Mouse (Mus musculus): ENCODE results near the gene Lrr1. TPM values are rescaled to one million over a fixed set of nuclear protein-coding genes. Genes with fewer than 3 reads are reported as not detected.
A peak's percentile ranks its signal among the peaks of the same experiment; 100 is the strongest.

Lrr1 gene
- polyA plus RNA-seq, 1 experiment from 2014 or later: 21.1 TPM

DNA sequence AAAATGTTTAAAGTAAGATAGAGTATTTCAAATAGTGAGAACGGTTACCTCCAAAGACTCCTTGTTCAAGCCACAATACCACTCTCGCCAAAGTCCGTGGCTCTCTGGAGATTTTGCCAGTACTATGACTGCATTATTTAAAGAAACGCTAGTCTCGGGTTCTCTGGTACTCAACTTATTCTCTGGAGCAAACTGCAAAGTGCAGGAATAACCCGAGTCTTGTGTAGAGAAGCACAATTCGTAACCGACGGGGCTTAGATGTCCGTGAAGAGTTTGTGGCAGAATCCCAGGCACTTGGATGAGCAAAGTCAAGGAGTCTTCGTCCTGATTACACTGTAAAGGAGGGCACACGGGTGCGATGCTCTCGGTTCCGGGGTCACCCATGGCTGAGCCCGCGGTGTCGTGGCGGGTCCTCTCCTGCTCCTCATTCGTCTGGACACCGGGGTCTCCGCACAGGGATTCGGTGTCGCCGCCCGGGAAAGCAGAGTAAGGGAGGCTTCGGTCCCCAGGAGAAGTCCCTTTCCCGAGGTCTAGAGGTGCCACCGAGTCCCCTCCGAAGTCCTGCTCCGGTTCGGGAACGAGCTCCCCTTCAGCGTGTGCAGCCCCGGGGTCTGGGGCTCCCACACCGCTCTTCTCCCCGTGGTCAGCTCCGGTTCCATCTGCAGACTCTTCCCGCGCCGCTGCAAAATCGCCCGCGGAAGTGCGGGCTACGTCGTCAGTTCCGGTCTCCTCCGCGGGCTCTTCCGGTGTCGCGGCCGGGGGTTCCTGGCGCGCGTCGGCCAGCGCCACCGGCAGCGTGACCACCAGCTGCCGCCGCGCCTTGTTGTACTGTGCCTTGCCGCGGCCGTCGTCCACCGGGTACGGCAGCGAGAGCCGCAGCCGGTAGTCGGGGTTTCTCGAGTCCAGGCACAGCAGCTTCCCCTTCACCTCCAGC lies 28.1 kb downstream of the Lrr1 start, which contains the start of gene Gm49383:
Gene Gm49383, minus strand, starts transcription at position 661 of the 934 bp plus-strand sequence.
- peak; percentile 76 for ATAC-seq (ENCODE audit: low FRiP score, low TSS enrichment)
- Histone ChIP-seq H3K27me3 (ENCODE audit: insufficient read depth, low read length) (no peaks in the 10 kb centered on the region), H3K36me3 (ENCODE audit: insufficient read depth, low read length) (peaks cover 12% of the 10 kb centered on the region; the same call in 1 of the 2 replicates), H3K9ac (replicated peaks; ENCODE audit: low read length) (peak within 1 kb of the TSS; percentile 90), H3K9me3 (ENCODE audit: low read length) (no peaks in the 10 kb centered on the region), H3K4me3 (ENCODE audit: low read length) (peak within 1 kb of the TSS; percentile 95), H3K4me1 (ENCODE audit: insufficient read depth, low read length) (peaks cover 21% of the 10 kb centered on the region), H3K27ac (ENCODE audit: low read length) (peak within 1 kb of the TSS; percentile 90), H3K4me2 (replicated peaks; ENCODE audit: low read depth, low read length) (peak within 1 kb of the TSS; percentile 97)
- under 1% methylated on average over 75 of the region's 75 CpGs for WGBS

DNA sequence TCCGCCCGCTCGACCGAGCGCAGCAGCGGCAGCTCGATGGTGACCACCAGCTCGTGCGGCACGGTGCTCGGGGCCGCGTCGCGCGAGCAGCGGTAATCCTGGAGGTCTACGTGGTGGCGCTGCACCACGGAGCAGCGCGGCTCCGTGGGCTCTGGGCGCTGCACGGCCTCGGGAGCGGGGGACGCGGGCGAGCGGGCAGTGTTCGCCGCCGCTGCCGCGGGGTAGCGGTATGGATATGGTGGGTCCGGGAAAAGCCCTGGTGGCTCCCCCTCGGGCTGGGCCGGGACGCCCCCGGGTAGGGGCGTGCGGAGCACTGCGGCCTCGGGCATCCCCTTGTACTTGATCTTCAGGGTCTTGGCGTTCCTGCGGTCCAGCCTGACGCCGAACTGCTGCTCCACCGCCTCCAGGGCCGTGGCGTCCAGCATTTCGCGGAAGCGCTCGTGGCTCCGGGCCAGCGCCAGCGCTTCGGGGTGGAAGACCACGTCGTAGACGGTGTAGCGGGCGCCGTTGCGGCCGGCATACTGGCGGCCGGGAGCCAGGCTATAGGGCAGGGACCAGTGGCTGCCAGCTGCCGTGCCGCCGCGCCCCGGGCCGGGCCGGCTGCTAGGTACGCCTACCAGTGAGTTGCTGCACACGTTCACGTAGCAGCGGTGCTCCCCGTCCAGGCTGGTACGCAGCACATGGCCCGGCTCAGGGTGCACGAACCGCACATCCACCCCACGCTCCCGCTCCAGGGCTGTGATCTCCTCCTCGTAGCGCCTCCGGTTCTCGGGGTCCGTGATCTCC lies 29.0 kb downstream of the Lrr1 start:
- Histone ChIP-seq H3K4me2 (replicated peaks; ENCODE audit: low read depth, low read length) (peak overlapping the region; percentile 97), H3K4me1 (ENCODE audit: insufficient read depth, low read length) (peaks cover 21% of the 10 kb centered on the region), H3K4me3 (ENCODE audit: low read length) (peak overlapping the region; percentile 95), H3K36me3 (ENCODE audit: insufficient read depth, low read length) (peaks cover 16% of the 10 kb centered on the region), H3K9me3 (ENCODE audit: low read length) (no peaks in the 10 kb centered on the region), H3K9ac (replicated peaks; ENCODE audit: low read length) (peak overlapping the region; percentile 90), H3K27me3 (ENCODE audit: insufficient read depth, low read length) (no peaks in the 10 kb centered on the region), H3K27ac (ENCODE audit: low read length) (peak overlapping the region; percentile 90)
- peak; percentile 77 for ATAC-seq (ENCODE audit: low FRiP score, low TSS enrichment)
- WGBS: under 1% methylated on average over 91 of the region's 94 CpGs

DNA sequence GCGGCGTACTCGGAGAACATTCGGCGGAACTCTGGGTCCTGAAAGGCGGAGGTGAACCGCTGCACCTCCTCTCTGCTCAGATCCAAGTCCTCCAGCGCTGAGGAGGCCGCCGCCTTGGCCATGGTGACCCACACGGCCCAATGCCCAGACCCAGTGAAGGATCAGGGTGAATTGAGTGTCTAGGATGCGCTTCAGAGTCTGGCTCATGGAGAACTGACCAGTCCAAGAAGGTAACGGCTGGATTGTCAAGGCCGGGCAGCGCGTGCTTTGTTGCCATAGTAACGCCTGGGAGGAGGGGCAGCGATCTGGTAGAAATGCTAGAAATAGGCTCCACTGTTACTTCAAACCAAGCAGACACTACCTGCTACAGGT lies 29.5 kb downstream of the Lrr1 start, which contains the start of gene Dnaaf2:
Gene Dnaaf2, minus strand, starts transcription at position 266 of the 372 bp plus-strand sequence.
- H3K27ac ChIP-seq (ENCODE audit: low read length): peak within 1 kb of the TSS; percentile 90
- peaks cover 21% of the 10 kb centered on the region for H3K4me1 ChIP-seq (ENCODE audit: insufficient read depth, low read length)
- H3K36me3 ChIP-seq (ENCODE audit: insufficient read depth, low read length): peaks cover 16% of the 10 kb centered on the region
- H3K9me3 ChIP-seq (ENCODE audit: low read length): no peaks in the 10 kb centered on the region
- H3K9ac ChIP-seq (replicated peaks; ENCODE audit: low read length): peak within 1 kb of the TSS; percentile 90
- peak within 1 kb of the TSS; percentile 97 for H3K4me2 ChIP-seq (replicated peaks; ENCODE audit: low read depth, low read length)
- no peaks in the 10 kb centered on the region for H3K27me3 ChIP-seq (ENCODE audit: insufficient read depth, low read length)
- under 1% methylated on average over 18 of the region's 18 CpGs for WGBS
- H3K4me3 ChIP-seq (ENCODE audit: low read length): peak within 1 kb of the TSS; percentile 95
- ATAC-seq (ENCODE audit: low FRiP score, low TSS enrichment): peak; percentile 75

DNA sequence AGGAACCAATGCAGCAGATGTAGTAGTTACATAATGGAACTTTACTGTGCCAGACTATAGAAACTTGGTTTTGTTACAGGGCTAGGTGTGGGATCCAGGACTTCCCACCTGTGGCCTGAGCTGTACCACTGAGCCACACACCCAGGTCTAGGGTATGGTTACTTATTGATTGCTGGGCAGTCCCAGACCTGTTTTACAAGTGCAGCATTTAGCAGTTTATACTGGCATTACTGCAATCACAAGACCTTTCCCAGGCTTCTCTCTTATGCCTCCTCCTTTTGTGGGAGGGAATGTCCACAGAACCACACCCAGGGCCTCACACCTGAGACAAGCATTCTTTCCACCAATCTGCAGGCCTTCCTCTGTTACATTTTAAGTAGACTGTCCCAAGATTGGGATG lies 30.4 kb downstream of the Lrr1 start:
- H3K4me2 ChIP-seq (replicated peaks; ENCODE audit: low read depth, low read length): no peak overlapping the region; the same call in 1 of the 2 replicates
- H3K36me3 ChIP-seq (ENCODE audit: insufficient read depth, low read length): peaks cover 19% of the 10 kb centered on the region
- no peaks in the 10 kb centered on the region for H3K9me3 ChIP-seq (ENCODE audit: low read length)
- H3K4me3 ChIP-seq (ENCODE audit: low read length): no peak overlapping the region
- H3K4me1 ChIP-seq (ENCODE audit: insufficient read depth, low read length): peaks cover 21% of the 10 kb centered on the region
- H3K9ac ChIP-seq (replicated peaks; ENCODE audit: low read length): no peak overlapping the region
- ATAC-seq (ENCODE audit: low FRiP score, low TSS enrichment): no peak
- H3K27ac ChIP-seq (ENCODE audit: low read length): no peak overlapping the region
- H3K27me3 ChIP-seq (ENCODE audit: insufficient read depth, low read length): no peaks in the 10 kb centered on the region

DNA sequence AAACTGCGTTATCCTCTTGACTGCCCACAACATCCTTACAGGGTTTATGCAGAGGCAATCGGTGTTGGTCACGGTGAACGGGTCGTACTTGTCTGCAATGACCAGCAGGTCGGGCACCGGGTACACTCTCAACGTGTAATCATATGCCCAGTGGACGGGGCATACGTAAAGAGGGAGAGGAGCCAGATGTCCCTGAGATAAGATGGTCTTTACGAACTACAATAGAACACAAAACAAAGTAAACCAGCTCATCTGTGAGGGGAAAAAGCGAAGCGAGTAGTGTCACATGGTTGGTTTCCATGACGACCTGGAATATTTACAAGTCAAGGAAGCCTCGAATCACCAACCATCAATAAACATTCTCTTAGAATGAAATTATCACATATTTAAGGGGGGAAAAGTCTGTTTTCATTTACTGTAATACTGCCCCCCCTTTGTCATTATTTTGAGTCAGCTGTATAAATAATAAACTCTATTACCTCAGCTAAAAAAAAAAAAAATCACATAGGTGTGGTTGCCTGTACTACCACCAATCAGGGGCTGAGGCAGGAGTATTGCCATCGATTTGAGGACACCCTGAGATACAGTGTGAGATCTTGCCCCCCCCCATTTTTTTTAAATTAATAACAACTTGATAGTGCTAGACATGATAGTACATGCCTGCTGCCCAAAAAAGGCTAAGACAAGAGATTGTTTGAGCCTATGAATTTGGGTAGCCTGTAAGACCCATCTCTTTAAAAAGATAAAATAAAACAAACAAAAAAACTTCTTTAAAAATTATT lies 35.6 kb downstream of the Lrr1 start, which contains the start of gene Gm49384:
Gene Gm49384, minus strand, starts transcription at position 216 of the 782 bp plus-strand sequence.
- Histone ChIP-seq H3K9me3 (ENCODE audit: low read length) (no peaks in the 10 kb centered on the region), H3K36me3 (ENCODE audit: insufficient read depth, low read length) (peaks cover 25% of the 10 kb centered on the region), H3K27me3 (ENCODE audit: insufficient read depth, low read length) (no peaks in the 10 kb centered on the region), H3K4me1 (ENCODE audit: insufficient read depth, low read length) (peaks cover under 1% of the 10 kb centered on the region; the same call in 1 of the 2 replicates), H3K27ac (ENCODE audit: low read length) (no peak within 1 kb of the TSS), H3K9ac (replicated peaks; ENCODE audit: low read length) (no peak within 1 kb of the TSS), H3K4me2 (replicated peaks; ENCODE audit: low read depth, low read length) (no peak within 1 kb of the TSS), H3K4me3 (ENCODE audit: low read length) (no peak within 1 kb of the TSS)
- 85% methylated on average over 16 of the region's 16 CpGs for WGBS
- no peak for ATAC-seq (ENCODE audit: low FRiP score, low TSS enrichment)

DNA sequence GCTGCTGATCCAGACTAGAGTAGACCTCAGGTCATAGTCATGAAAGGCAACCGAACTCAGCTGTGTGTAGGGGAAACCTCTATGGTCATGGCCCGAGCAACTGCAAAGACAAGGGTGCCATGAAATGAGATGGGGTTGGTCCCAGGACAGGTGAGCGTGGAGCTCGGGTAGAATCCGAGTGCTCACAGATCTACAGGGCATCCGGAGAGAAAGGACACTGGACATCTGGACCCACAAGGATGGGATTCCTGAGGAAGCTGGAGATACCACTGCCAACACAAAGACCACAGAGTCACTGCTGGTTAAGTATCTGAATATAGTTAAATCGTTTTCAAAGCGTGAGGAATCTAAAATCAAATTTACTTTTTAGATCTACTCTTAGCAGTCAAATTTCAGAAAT lies 38.8 kb downstream of the Lrr1 start:
- Histone ChIP-seq H3K36me3 (ENCODE audit: insufficient read depth, low read length) (peaks cover 30% of the 10 kb centered on the region), H3K4me1 (ENCODE audit: insufficient read depth, low read length) (no peaks in the 10 kb centered on the region), H3K9ac (replicated peaks; ENCODE audit: low read length) (no peak overlapping the region), H3K27ac (ENCODE audit: low read length) (no peak overlapping the region), H3K4me2 (replicated peaks; ENCODE audit: low read depth, low read length) (no peak overlapping the region), H3K4me3 (ENCODE audit: low read length) (no peak overlapping the region), H3K27me3 (ENCODE audit: insufficient read depth, low read length) (no peaks in the 10 kb centered on the region), H3K9me3 (ENCODE audit: low read length) (no peaks in the 10 kb centered on the region)
- ATAC-seq (ENCODE audit: low FRiP score, low TSS enrichment): no peak
- WGBS: 94% methylated on average over 8 of the region's 8 CpGs

DNA sequence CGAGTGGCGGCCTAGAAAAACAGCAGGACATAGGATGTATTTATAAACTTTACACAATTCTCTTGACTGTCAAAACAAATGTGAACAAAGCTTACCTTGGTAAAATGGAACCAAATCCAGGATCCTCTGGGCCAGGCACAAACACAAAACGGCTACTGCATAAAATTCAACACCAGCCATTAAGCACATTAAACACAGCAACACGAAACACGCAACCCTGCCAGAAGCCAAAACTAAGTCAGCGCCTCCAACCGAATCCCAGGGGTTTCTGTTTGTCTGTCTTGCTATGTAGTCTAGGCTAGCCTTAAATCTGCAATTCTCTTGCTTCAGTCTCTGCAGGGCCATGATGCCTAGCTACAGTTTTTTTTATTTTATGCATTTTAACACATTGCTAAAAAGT lies 39.3 kb downstream of the Lrr1 start:
- Histone ChIP-seq H3K4me3 (ENCODE audit: low read length) (no peak overlapping the region), H3K9ac (replicated peaks; ENCODE audit: low read length) (no peak overlapping the region), H3K4me2 (replicated peaks; ENCODE audit: low read depth, low read length) (no peak overlapping the region), H3K27me3 (ENCODE audit: insufficient read depth, low read length) (no peaks in the 10 kb centered on the region), H3K4me1 (ENCODE audit: insufficient read depth, low read length) (no peaks in the 10 kb centered on the region), H3K9me3 (ENCODE audit: low read length) (no peaks in the 10 kb centered on the region), H3K36me3 (ENCODE audit: insufficient read depth, low read length) (peaks cover 34% of the 10 kb centered on the region), H3K27ac (ENCODE audit: low read length) (no peak overlapping the region)
- no peak for ATAC-seq (ENCODE audit: low FRiP score, low TSS enrichment)
- WGBS: 95% methylated on average over 7 of the region's 7 CpGs

DNA sequence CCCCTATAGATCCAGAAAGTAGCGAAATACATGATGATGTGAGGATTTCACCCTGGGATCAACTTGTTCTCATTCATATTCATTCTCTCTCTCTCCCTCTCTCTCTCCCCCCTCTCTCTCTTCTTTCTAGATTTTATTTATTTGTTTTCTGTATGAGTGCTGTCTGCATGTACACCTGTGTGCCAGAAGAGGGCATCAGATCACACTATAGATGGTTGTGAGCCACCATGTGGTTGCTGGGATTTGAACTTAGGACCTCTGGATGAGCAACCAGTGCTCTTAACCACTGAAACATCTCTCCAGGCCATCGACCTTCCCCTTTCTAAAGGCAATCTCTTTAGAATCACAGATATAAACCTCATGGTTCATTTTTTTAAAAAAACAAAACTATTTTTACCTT lies 39.9 kb downstream of the Lrr1 start:
- H3K9me3 ChIP-seq (ENCODE audit: low read length): no peaks in the 10 kb centered on the region
- no peaks in the 10 kb centered on the region for H3K4me1 ChIP-seq (ENCODE audit: insufficient read depth, low read length)
- 91% methylated on average over 2 of the region's 2 CpGs for WGBS
- no peak for ATAC-seq (ENCODE audit: low FRiP score, low TSS enrichment)
- no peaks in the 10 kb centered on the region for H3K27me3 ChIP-seq (ENCODE audit: insufficient read depth, low read length)
- H3K9ac ChIP-seq (replicated peaks; ENCODE audit: low read length): no peak overlapping the region
- H3K4me2 ChIP-seq (replicated peaks; ENCODE audit: low read depth, low read length): no peak overlapping the region
- H3K27ac ChIP-seq (ENCODE audit: low read length): no peak overlapping the region
- no peak overlapping the region for H3K4me3 ChIP-seq (ENCODE audit: low read length)
- peaks cover 38% of the 10 kb centered on the region for H3K36me3 ChIP-seq (ENCODE audit: insufficient read depth, low read length)

All from kidney, embryonic 16.5 days (tissue).